Mouse (Mus musculus): ENCODE results near the gene Adm2. TPM values are rescaled to one million over a fixed set of nuclear protein-coding genes. Genes with fewer than 3 reads are reported as not detected.

Adm2 gene
- not detected for polyA plus RNA-seq (2017; shearing (Covaris generic))

DNA sequence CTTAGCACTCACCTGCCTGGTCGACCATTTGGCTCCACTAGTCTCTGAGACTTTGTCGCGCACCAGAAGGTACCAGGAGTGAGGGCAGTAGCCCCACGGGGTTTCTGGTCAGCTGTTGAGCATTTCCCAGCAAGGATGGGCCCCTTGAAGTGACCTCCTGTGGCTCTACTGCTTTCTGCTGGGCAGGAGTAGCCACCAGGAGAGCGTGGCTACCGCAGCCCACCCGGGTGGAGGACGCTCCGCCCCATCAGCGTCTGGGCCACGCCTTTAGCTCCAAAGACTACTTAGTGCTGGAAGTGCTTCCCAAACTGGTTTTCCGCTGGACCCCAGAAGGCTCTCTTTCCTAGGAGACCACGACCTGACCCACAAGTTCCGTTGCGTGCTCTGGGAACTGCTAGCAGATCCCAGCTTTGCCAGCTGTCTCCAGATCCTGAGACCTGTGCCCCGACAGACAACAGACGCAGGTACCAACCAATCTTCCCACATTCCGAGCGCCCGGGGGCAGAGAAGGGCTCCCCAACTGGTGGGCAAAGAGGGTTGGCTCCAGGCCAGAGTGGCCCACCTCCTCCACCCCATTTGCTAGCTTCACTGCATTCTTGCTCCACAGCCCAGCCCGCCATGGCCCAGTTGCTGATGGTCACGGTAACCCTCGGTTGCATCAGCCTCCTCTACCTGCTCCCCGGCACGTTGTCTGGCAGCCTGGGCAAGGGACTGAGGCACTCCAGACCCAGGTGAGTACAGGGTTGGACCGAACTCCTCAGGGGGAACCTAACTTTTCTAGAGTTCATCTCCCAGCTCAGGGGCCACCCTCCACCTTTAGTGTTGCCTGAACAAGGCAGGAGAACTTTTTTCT, at the start of gene Adm2:
Gene Adm2, plus strand, starts transcription at position 51 of the 853 bp plus-strand sequence.

DNA sequence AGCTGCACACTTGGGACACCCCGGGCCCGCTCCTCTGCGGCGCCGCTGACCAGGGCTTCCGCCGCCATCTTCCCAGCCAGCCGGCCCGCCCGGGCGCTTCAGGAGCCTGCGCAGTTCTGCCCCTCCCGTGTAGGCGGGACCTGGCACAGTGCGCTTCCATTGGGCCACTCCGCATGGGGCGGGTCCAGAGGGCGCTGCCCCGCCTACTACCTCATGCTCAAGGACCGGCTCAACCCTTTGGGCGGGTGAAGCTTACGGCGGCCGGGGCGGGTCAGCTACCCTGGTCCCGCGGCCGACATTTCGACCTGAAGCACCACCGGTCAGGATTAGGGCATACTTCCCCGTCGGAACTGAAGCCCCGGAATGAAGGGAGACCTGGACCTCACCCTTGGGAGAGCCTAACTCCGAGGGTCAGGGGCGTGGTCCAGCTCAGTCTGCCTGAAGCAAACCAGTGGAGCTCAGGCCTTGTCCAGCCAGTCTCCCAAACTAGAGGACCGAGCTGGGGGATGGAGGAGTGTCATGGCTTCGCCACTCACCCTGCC, 7.3 kb upstream of the Adm2 start, which contains the start of gene Sbf1:
Gene Sbf1, minus strand, starts transcription at position 122 of the 542 bp plus-strand sequence.

DNA sequence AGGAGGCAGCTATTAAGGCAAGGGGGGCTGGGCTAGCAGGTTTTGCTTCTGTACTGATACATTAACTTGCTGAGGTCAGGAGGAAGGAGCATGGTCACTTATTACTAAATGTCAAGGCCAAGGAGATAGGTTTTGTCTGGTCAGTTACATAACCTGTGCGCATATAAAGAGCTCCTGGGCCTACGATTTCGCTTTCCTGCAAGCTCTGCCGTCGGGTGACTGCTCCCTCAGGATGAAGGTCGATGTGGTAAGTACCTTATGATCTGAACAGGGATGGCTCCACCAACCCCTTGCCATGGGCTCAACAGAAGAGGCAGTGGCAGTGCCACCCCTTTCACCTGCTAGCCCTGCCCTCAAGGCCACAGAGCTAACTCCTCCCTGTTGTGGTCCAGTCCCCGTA, 11.8 kb downstream of the Adm2 start, which contains the start of gene Miox:
Gene Miox, plus strand, starts transcription at position 128 of the 400 bp plus-strand sequence.

DNA sequence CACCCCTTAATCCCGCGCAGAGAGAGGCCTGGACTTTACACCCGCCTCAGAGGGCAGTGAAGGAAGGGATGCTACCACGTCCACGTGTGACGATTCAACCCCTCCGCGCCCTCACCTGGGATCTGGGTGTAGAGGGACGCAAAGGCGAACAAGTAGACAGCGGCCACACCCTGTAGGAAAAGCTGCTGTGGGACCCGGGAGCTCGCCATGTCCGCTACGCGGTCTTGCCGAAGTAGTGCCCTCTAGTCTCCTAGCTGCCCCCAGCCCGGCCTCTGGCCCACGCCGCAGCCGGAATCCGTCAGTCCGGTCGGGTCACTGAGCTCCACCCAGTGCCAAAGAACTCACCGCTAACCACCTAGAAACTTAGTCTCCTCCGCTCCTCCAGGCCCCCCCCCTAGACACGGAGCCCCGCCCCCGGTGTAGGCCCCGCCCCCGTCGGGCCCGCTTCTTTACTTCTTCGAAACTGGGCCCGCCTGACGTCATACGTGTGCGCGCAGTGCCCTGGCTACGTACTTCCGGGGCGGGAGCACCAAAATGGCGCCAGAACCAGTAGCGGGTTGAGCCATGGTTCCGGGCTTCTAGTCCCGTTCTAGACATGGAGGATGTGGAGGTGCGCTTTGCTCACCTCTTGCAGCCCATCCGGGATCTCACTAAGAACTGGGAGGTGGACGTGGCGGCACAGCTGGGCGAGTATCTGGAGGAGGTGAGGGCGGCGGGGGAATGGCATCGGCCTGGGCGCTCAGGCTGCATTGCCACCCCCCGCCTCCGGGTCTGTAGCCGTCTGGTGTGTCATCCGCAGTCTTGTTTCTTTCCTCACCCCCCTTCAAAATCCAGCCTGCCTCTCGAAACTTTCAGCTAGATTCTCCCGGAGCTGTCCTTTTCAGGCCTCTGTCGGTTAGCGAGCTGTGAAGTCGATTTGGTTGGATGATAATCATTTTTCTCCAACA, 33.0 kb downstream of the Adm2 start, which contains the start of the genes Lmf2 and Ncaph2:
Gene Lmf2, minus strand, starts transcription at position 419 of the 947 bp plus-strand sequence.
Gene Ncaph2, plus strand, starts transcription at position 479 of the 947 bp plus-strand sequence.

DNA sequence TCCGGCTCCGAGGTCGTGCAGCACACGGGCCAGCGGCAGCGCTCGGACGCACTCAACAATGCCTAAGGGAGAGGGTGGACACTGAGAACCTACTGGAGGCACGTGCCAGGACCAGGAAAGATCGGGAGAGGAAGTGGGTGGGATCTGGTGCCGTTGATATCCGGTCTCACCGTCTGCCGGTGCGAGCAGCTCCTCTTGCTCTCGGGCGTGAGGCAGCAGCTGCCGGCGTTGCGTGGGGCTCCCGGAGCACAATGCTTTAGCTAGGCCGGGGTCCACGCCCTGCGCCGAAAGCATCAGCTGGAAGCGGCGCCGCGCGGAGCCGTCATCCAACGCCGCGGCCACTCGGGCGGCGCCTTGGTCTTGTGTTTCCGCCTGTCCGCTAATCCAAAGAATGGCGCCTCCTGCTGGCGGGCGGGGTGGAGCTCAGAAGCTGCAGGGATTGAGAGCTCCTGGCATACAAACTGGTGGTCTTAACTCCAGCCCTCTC, 51.3 kb downstream of the Adm2 start, which contains the start of gene Sco2:
Gene Sco2, minus strand, starts transcription at position 85 of the 487 bp plus-strand sequence.

Other genes starting within 250 kb of the Adm2 start
- 10 to 100 TPM; 64.8 to 70.6 TPM for gene Trabd, start 247.6 kb upstream of the Adm2 start, polyA plus RNA-seq (2017; shearing (Covaris generic))
- 10 to 100 TPM; 34.8 to 38.1 TPM for gene Selenoo, start 233.6 kb upstream of the Adm2 start, polyA plus RNA-seq (2017; shearing (Covaris generic))
- gene Tubgcp6, start 199.6 kb upstream of the Adm2 start, polyA plus RNA-seq (2017; shearing (Covaris generic)) = 10 to 100 TPM; 16.4 to 18.9 TPM
- 10 to 100 TPM; 26.7 to 34.8 TPM for gene Hdac10, start 194.0 kb upstream of the Adm2 start, polyA plus RNA-seq (2017; shearing (Covaris generic))
- 1 to 10 TPM in 1 of 2 experiments, under 1 TPM in 1; 0.79 to 1.2 TPM for gene Mapk12, start 182.0 kb upstream of the Adm2 start, polyA plus RNA-seq (2017; shearing (Covaris generic))
- gene Mapk11, start 173.1 kb upstream of the Adm2 start, polyA plus RNA-seq (2017; shearing (Covaris generic)) = 10 to 100 TPM; 37.3 to 55.9 TPM
- gene Plxnb2, start 141.9 kb upstream of the Adm2 start, polyA plus RNA-seq (2017; shearing (Covaris generic)) = 1 to 10 TPM; 2.0 to 2.7 TPM
- gene Dennd6b, start 126.2 kb upstream of the Adm2 start, polyA plus RNA-seq (2017; shearing (Covaris generic)) = 10 to 100 TPM; 19.1 TPM
- 10 to 100 TPM; 22.0 to 22.6 TPM for gene Ppp6r2, start 111.2 kb upstream of the Adm2 start, polyA plus RNA-seq (2017; shearing (Covaris generic))
- gene Sbf1, start 7.4 kb upstream of the Adm2 start, polyA plus RNA-seq (2017; shearing (Covaris generic)) = 100 to 1,000 TPM; 129 to 163 TPM
- gene Miox, start 11.7 kb downstream of the Adm2 start, polyA plus RNA-seq (2017; shearing (Covaris generic)) = 1 to 10 TPM in 1 of 2 experiments, not detected in 1; 1.0 TPM
- gene Lmf2, start 32.9 kb downstream of the Adm2 start, polyA plus RNA-seq (2017; shearing (Covaris generic)) = 10 to 100 TPM; 42.1 to 65.9 TPM
- gene Ncaph2, start 33.0 kb downstream of the Adm2 start, polyA plus RNA-seq (2017; shearing (Covaris generic)) = 100 to 1,000 TPM; 146 to 155 TPM
- 1 to 10 TPM; 8.1 to 8.4 TPM for gene Sco2, start 51.1 kb downstream of the Adm2 start, polyA plus RNA-seq (2017; shearing (Covaris generic))
- gene Tymp, start 54.3 kb downstream of the Adm2 start, polyA plus RNA-seq (2017; shearing (Covaris generic)) = 1 to 10 TPM in 1 of 2 experiments, under 1 TPM in 1; 0.50 to 1.5 TPM
- 1 to 10 TPM in 1 of 2 experiments, under 1 TPM in 1; 0.93 to 1.6 TPM for gene Odf3b, start 56.6 kb downstream of the Adm2 start, polyA plus RNA-seq (2017; shearing (Covaris generic))
- under 1 TPM in 1 of 2 experiments, not detected in 1; 0.18 TPM for gene Klhdc7b, start 62.2 kb downstream of the Adm2 start, polyA plus RNA-seq (2017; shearing (Covaris generic))
- gene Syce3, start 87.8 kb downstream of the Adm2 start, polyA plus RNA-seq (2017; shearing (Covaris generic)) = under 1 TPM in 1 of 2 experiments, not detected in 1; 0.64 TPM
- under 1 TPM; 0.16 to 0.29 TPM for gene Cpt1b, start 103.1 kb downstream of the Adm2 start, polyA plus RNA-seq (2017; shearing (Covaris generic))
- 1 to 10 TPM; 5.8 to 7.9 TPM for gene C730034F03Rik, start 106.9 kb downstream of the Adm2 start, polyA plus RNA-seq (2017; shearing (Covaris generic))
- under 1 TPM in 1 of 2 experiments, not detected in 1; 0.20 TPM for gene Gm44502, start 107.0 kb downstream of the Adm2 start, polyA plus RNA-seq (2017; shearing (Covaris generic))
- 10 to 100 TPM; 93.2 to 94.4 TPM for gene Chkb, start 107.2 kb downstream of the Adm2 start, polyA plus RNA-seq (2017; shearing (Covaris generic))
- gene Mapk8ip2, start 131.2 kb downstream of the Adm2 start, polyA plus RNA-seq (2017; shearing (Covaris generic)) = under 1 TPM; 0.11 to 0.21 TPM
- 10 to 100 TPM in 1 of 2 experiments, 1 to 10 TPM in 1; 9.6 to 18.0 TPM for gene Arsa, start 154.7 kb downstream of the Adm2 start, polyA plus RNA-seq (2017; shearing (Covaris generic))
- gene Shank3, start 176.9 kb downstream of the Adm2 start, polyA plus RNA-seq (2017; shearing (Covaris generic)) = under 1 TPM in 1 of 2 experiments, not detected in 1; 0.49 TPM
- not detected for gene Acr, start 245.6 kb downstream of the Adm2 start, polyA plus RNA-seq (2017; shearing (Covaris generic))

Data from activated CD4-positive, CD25-positive, alpha-beta regulatory T cell (primary cell).